Mouse (Mus musculus): ENCODE measurements around the gene Zar1. TPM values are rescaled to one million over a fixed set of nuclear protein-coding genes. Genes with fewer than 3 reads are reported as not detected.

Gene Zar1
- polyA plus RNA-seq (2014; fragmentation: Illumina TruSeq; extraction: RNeasy Lipid Tissue Mini Kit (QIAGEN cat#74804); ENCODE audit: low read depth, low replicate concordance), result not detected

GRCm38 (mm10) chr5:72580970-72581332 lies at the start of gene Zar1:
Gene Zar1 (minus strand): TSS chr5:72581254.

GRCm38 (mm10) chr5:72587192-72587681 lies 6.2 kb upstream of the Zar1 start, which contains the start of gene Gm5868:
Gene Gm5868 (minus strand): TSS chr5:72587551.

GRCm38 (mm10) chr5:72559544-72560049 lies 21.5 kb downstream of the Zar1 start, which contains the start of gene Nfxl1:
Gene Nfxl1 (minus strand): TSS chr5:72559684.

Other genes starting within 250 kb of the Zar1 start
- gene Corin, start 76.8 kb downstream of the Zar1 start, polyA plus RNA-seq (2014; fragmentation: Illumina TruSeq; extraction: RNeasy Lipid Tissue Mini Kit (QIAGEN cat#74804); ENCODE audit: low read depth, low replicate concordance), result 146 TPM
- gene Nfxl1, start 21.6 kb downstream of the Zar1 start, polyA plus RNA-seq (2014; fragmentation: Illumina TruSeq; extraction: RNeasy Lipid Tissue Mini Kit (QIAGEN cat#74804); ENCODE audit: low read depth, low replicate concordance), result 7.0 TPM
- gene Gm5868, start 6.3 kb upstream of the Zar1 start, polyA plus RNA-seq (2014; fragmentation: Illumina TruSeq; extraction: RNeasy Lipid Tissue Mini Kit (QIAGEN cat#74804); ENCODE audit: low read depth, low replicate concordance), result not detected
- gene Cnga1, start 63.0 kb upstream of the Zar1 start, polyA plus RNA-seq (2014; fragmentation: Illumina TruSeq; extraction: RNeasy Lipid Tissue Mini Kit (QIAGEN cat#74804); ENCODE audit: low read depth, low replicate concordance), result not detected
- not detected for gene Nipal1, start 66.5 kb upstream of the Zar1 start, polyA plus RNA-seq (2014; fragmentation: Illumina TruSeq; extraction: RNeasy Lipid Tissue Mini Kit (QIAGEN cat#74804); ENCODE audit: low read depth, low replicate concordance)
- gene Txk, start 171.5 kb upstream of the Zar1 start, polyA plus RNA-seq (2014; fragmentation: Illumina TruSeq; extraction: RNeasy Lipid Tissue Mini Kit (QIAGEN cat#74804); ENCODE audit: low read depth, low replicate concordance), result not detected

Measured in heart, adult 10 weeks (tissue).